Comparison of ENCODE assay signal across 8 mouse cellular contexts in the genomic region with DNA sequence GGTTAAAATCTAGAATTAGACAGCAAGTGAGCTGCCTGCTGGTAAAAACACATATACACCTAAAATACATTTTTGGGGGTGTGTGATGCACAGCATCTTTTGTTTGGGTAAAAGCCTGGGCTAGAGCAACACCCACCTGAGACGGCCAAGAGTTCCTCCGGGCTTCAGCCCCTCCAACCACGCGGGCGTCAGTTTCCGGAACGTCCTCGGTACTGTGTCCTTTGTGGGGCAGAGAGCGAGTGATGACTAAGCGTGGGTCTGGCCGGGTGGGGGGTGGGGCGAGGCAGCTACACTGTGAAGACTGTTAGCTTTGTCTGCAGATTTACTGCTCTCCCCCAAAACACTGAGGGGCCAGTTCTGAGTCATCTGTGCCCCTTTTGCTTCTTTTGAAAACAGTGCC. TPM values are rescaled to one million over a fixed set of nuclear protein-coding genes. Genes with fewer than 3 reads are reported as not detected.
DNase-seq lines count a peak whose midpoint lies in the region; ATAC-seq and TF ChIP-seq lines count a peak whose summit lies in the region.

No protein-coding gene starts in this region.

- TF ChIP-seq CTCF in MEL (IDR thresholded peaks at IDR 0.05 in 2 of 3, conservative IDR thresholded peaks at IDR 0.05 in 1 of 3; ENCODE audit: control insufficient read depth in 1 of 3, insufficient read depth in 1 of 3, low read depth in 2 of 3, low read length in 3 of 3, poor library complexity in 1 of 3, severe bottlenecking in 1 of 3) = no peak
- no peak for TF ChIP-seq CTCF in gastrocnemius, adult 2 months (IDR thresholded peaks at IDR 0.05)

- ATAC-seq in heart, embryonic 14.5 days (ENCODE audit: insufficient number of reproducible peaks, insufficient read depth, low FRiP score, low read depth) = no peak
- ATAC-seq in hematopoietic stem cell, adult 5-6 weeks (replicated peaks in 1 of 2; ENCODE audit: insufficient read depth in 1 of 2, low FRiP score in 2 of 2, low TSS enrichment in 1 of 2, low read depth in 1 of 2, poor library complexity in 2 of 2, severe bottlenecking in 2 of 2) = peak; percentile 77 to 83
- 0 out of 2 replicates have a peak, but pooled peaks have one; percentile 10 for ATAC-seq in neutrophil, adult 5-6 weeks (ENCODE audit: extremely low read depth, insufficient number of reproducible peaks, low FRiP score, poor library complexity, severe bottlenecking)

- 0 out of 2 replicates have a peak overlapping the region, but pooled peaks have one; percentile 24 for H3K4me2 ChIP-seq in heart, embryonic 14.5 days (ENCODE audit: low read length)

- H3K27me3 ChIP-seq in heart, embryonic 14.5 days (ENCODE audit: control insufficient read depth, insufficient read depth, low read length) = no peaks in the 10 kb centered on the region
- H3K27me3 ChIP-seq in MEL (ENCODE audit: control insufficient read depth in 1 of 2, insufficient read depth in 2 of 2, low read length in 2 of 2) = no peaks in the 10 kb centered on the region
- H3K27me3 ChIP-seq in forebrain, embryonic 10.5 days (ENCODE audit: poor library complexity, severe bottlenecking) = peaks cover 15% of the 10 kb centered on the region

- H3K36me3 ChIP-seq in heart, embryonic 14.5 days (ENCODE audit: control insufficient read depth, insufficient read depth, low read length) = no peaks in the 10 kb centered on the region
- H3K36me3 ChIP-seq in MEL (ENCODE audit: control insufficient read depth in 1 of 2, insufficient read depth in 2 of 2, low read length in 2 of 2) = peaks cover 0 to 26% of the 10 kb centered on the region in 2 experiments; a peak in 2 of 4 replicates
- H3K36me3 ChIP-seq in forebrain, embryonic 10.5 days (replicated peaks) = no peaks in the 10 kb centered on the region

- H3K9me3 ChIP-seq in heart, embryonic 14.5 days (ENCODE audit: control insufficient read depth, low read length) = peaks cover 12% of the 10 kb centered on the region
- no peaks in the 10 kb centered on the region for H3K9me3 ChIP-seq in MEL (replicated peaks; ENCODE audit: insufficient read depth, low read length)
- H3K9me3 ChIP-seq in forebrain, embryonic 10.5 days = peaks cover 15% of the 10 kb centered on the region

- no peak overlapping the region for H3K9ac ChIP-seq in heart, embryonic 14.5 days (ENCODE audit: low read length)
- peak overlapping the region; percentile 77 for H3K9ac ChIP-seq in MEL (ENCODE audit: control insufficient read depth, low read depth, low read length, poor library complexity, severe bottlenecking)

- H3K79me2 ChIP-seq in MEL (ENCODE audit: control insufficient read depth, insufficient read depth, low read length, poor library complexity) = peaks cover 6% of the 10 kb centered on the region

- TF ChIP-seq RAD21 in MEL (IDR thresholded peaks at IDR 0.05; ENCODE audit: low read depth, low read length) = no peak

- no peak for DNase-seq in heart, postnatal 25 days (ENCODE audit: low spot score)
- DNase-seq in MEL (ENCODE audit: low read depth, low spot score) = peak; percentile 89
- DNase-seq in forebrain, embryonic 10.5 days (ENCODE audit: extremely low spot score, low spot score) = no peak
- DNase-seq in gastrocnemius, adult 2 months = no peak
- no peak for DNase-seq in retina, embryonic 14.5 days (ENCODE audit: low spot score)

- TF ChIP-seq EP300 in MEL (IDR thresholded peaks at IDR 0.05; ENCODE audit: low read depth in 1 of 2, low read length in 2 of 2) = peak; percentile 32 to 66; a peak in 3 of 4 replicates

- WGBS in heart, embryonic 14.5 days = 30% methylated on average over 12 of the region's 12 CpGs
- WGBS in forebrain, embryonic 10.5 days = 69% methylated on average over 12 of the region's 12 CpGs

- no peak overlapping the region for H3K27ac ChIP-seq in heart, embryonic 14.5 days (replicated peaks in 1 of 2; ENCODE audit: control insufficient read depth in 1 of 2, insufficient read depth in 1 of 2, low read depth in 2 of 2, low read length in 2 of 2)
- H3K27ac ChIP-seq in MEL (ENCODE audit: control insufficient read depth, low read depth, low read length) = peak overlapping the region; percentile 92
- no peak overlapping the region for H3K27ac ChIP-seq in forebrain, embryonic 10.5 days
- H3K27ac ChIP-seq in gastrocnemius, adult 2 months = no peak overlapping the region

- H3K4me1 ChIP-seq in heart, embryonic 14.5 days (ENCODE audit: control insufficient read depth in 2 of 2, insufficient read depth in 2 of 2, low read length in 2 of 2) = peaks cover 8 to 12% of the 10 kb centered on the region in 2 experiments; a peak in 2 of 4 replicates
- peaks cover 23 to 35% of the 10 kb centered on the region in 2 experiments for H3K4me1 ChIP-seq in MEL (ENCODE audit: control insufficient read depth in 1 of 2, insufficient read depth in 2 of 2, low read length in 2 of 2)
- H3K4me1 ChIP-seq in forebrain, embryonic 10.5 days = peaks cover 12% of the 10 kb centered on the region

- H3K4me3 ChIP-seq in heart, embryonic 14.5 days (ENCODE audit: control insufficient read depth in 1 of 2, insufficient read depth in 1 of 2, low read depth in 1 of 2, low read length in 2 of 2) = no peak overlapping the region
- H3K4me3 ChIP-seq in MEL (ENCODE audit: control insufficient read depth in 1 of 2, insufficient read depth in 1 of 2, low read depth in 2 of 2, low read length in 2 of 2) = peak overlapping the region; percentile 67 to 71
- no peak overlapping the region for H3K4me3 ChIP-seq in forebrain, embryonic 10.5 days
- H3K4me3 ChIP-seq in gastrocnemius, adult 2 months = no peak overlapping the region

- intact Hi-C loops in heart, postnatal 25 days (cut with DNase I) = no loop called here
- intact Hi-C loops in gastrocnemius, adult 2 months (cut with DNase I) = no loop called here

- peak in 1 of 2 experiments; percentile 72; a peak in 1 of 4 replicates for TF ChIP-seq POLR2A in MEL (IDR thresholded peaks at IDR 0.05; ENCODE audit: control insufficient read depth in 1 of 2, insufficient read depth in 1 of 2, low read depth in 1 of 2, low read length in 2 of 2, poor library complexity in 1 of 2)

TF ChIP-seq in MEL, 35 proteins besides CTCF, POLR2A, EP300 and RAD21 (continues in another document):
- TF ChIP-seq GATA1 (IDR thresholded peaks at IDR 0.05; ENCODE audit: low read depth, low read length) (no peak), HCFC1 (IDR thresholded peaks at IDR 0.05; ENCODE audit: low read depth, low read length) (peak; percentile 35; the same call in 1 of the 2 replicates), ZC3H11A (IDR thresholded peaks at IDR 0.05; ENCODE audit: low read depth, low read length) (no peak), CHD2 (IDR thresholded peaks at IDR 0.05; ENCODE audit: low read length) (no peak; the same call in 1 of the 2 replicates), MAX (IDR thresholded peaks at IDR 0.05; ENCODE audit: low read length) (peak; percentile 77), USF1 (IDR thresholded peaks at IDR 0.05; ENCODE audit: low read depth, low read length) (0 out of 2 replicates have a peak, but pooled peaks have one; percentile 25), ELF1 (IDR thresholded peaks at IDR 0.05; ENCODE audit: low read depth, low read length) (0 out of 2 replicates have a peak, but pooled peaks have one; percentile 41), TCF12 (IDR thresholded peaks at IDR 0.05; ENCODE audit: low read depth, low read length) (peak; percentile 61; the same call in 1 of the 2 replicates), ETS1 (IDR thresholded peaks at IDR 0.05; ENCODE audit: low read depth, low read length) (peak; percentile 78; the same call in 1 of the 2 replicates)

RNA-seq across cellular contexts. Expression of a gene that starts 0.7 kb away (rescaled TPM):
- 1.1 and 2.0 TPM in 2 replicates for polyA plus RNA-seq in heart, embryonic 14.5 days (2014; fragmentation: Nextera tagmentation; extraction: Ambion mirVana)
- total RNA-seq in heart, postnatal 25 days (2021) = under 1 TPM; 0.42 to 0.52 TPM
- 42.2 and 60.3 TPM in 2 replicates for total RNA-seq in MEL (2012; rRNA removed)
- 10 to 100 TPM in 1 of 2 experiments, not detected in 1; 51.4 TPM for polyA plus RNA-seq in MEL (2012; ENCODE audit: insufficient read depth in 1 of 2, insufficient read length in 2 of 2, low read depth in 1 of 2, low replicate concordance in 2 of 2, missing spikeins in 1 of 2)
- 4.8 and 14.2 TPM in 2 replicates for total RNA-seq in hematopoietic stem cell, adult 5-6 weeks (2017)
- total RNA-seq in neutrophil, adult 5-6 weeks (2017) = 2.8 TPM in 1 of 2 replicates, not detected in the other
- 1.4 and 1.8 TPM in 2 replicates for polyA plus RNA-seq in forebrain, embryonic 10.5 days (2016; fragmentation: Nextera tagmentation; extraction: Ambion mirVana)
- total RNA-seq in gastrocnemius, adult 2 months (2021) = not detected

RNA-seq across cellular contexts. Expression of a gene that starts 17.6 kb away (rescaled TPM):
- 1.9 and 2.8 TPM in 2 replicates for polyA plus RNA-seq in heart, embryonic 14.5 days (2014; fragmentation: Nextera tagmentation; extraction: Ambion mirVana)
- 1 to 10 TPM; 1.2 to 1.7 TPM for total RNA-seq in heart, postnatal 25 days (2021)
- 79.9 and 94.7 TPM in 2 replicates for total RNA-seq in MEL (2012; rRNA removed)
- 100 to 1,000 TPM; 106 to 128 TPM for polyA plus RNA-seq in MEL (2012; ENCODE audit: insufficient read depth in 1 of 2, insufficient read length in 2 of 2, low read depth in 1 of 2, low replicate concordance in 2 of 2, missing spikeins in 1 of 2)
- total RNA-seq in hematopoietic stem cell, adult 5-6 weeks (2017) = 213 and 221 TPM in 2 replicates
- 473 and 506 TPM in 2 replicates for total RNA-seq in neutrophil, adult 5-6 weeks (2017)
- polyA plus RNA-seq in forebrain, embryonic 10.5 days (2016; fragmentation: Nextera tagmentation; extraction: Ambion mirVana) = 3.3 and 3.6 TPM in 2 replicates
- total RNA-seq in gastrocnemius, adult 2 months (2021) = under 1 TPM in 1 of 2 experiments, not detected in 1; 0.69 TPM

RNA-seq across cellular contexts. Expression of a gene that starts 42.2 kb away (rescaled TPM):
- 0.08 and 0.12 TPM in 2 replicates for polyA plus RNA-seq in heart, embryonic 14.5 days (2014; fragmentation: Nextera tagmentation; extraction: Ambion mirVana)
- 1 to 10 TPM in 1 of 2 experiments, under 1 TPM in 1; 0.99 to 1.2 TPM for total RNA-seq in heart, postnatal 25 days (2021)
- 17.0 and 17.5 TPM in 2 replicates for total RNA-seq in MEL (2012; rRNA removed)
- 10 to 100 TPM in 1 of 2 experiments, not detected in 1; 16.1 TPM for polyA plus RNA-seq in MEL (2012; ENCODE audit: insufficient read depth in 1 of 2, insufficient read length in 2 of 2, low read depth in 1 of 2, low replicate concordance in 2 of 2, missing spikeins in 1 of 2)
- 40.8 and 56.5 TPM in 2 replicates for total RNA-seq in hematopoietic stem cell, adult 5-6 weeks (2017)
- total RNA-seq in neutrophil, adult 5-6 weeks (2017) = 32.4 and 33.1 TPM in 2 replicates
- polyA plus RNA-seq in forebrain, embryonic 10.5 days (2016; fragmentation: Nextera tagmentation; extraction: Ambion mirVana) = not detected in 2 replicates
- under 1 TPM; 0.10 to 0.14 TPM for total RNA-seq in gastrocnemius, adult 2 months (2021)

RNA-seq across cellular contexts. Expression of a gene that starts 50.2 kb away (rescaled TPM):
- 14.5 and 18.7 TPM in 2 replicates for polyA plus RNA-seq in heart, embryonic 14.5 days (2014; fragmentation: Nextera tagmentation; extraction: Ambion mirVana)
- 10 to 100 TPM; 13.7 to 15.5 TPM for total RNA-seq in heart, postnatal 25 days (2021)
- 1.6 and 2.6 TPM in 2 replicates for total RNA-seq in MEL (2012; rRNA removed)
- polyA plus RNA-seq in MEL (2012; ENCODE audit: insufficient read depth in 1 of 2, insufficient read length in 2 of 2, low read depth in 1 of 2, low replicate concordance in 2 of 2, missing spikeins in 1 of 2) = 10 to 100 TPM in 1 of 2 experiments, not detected in 1; 22.6 TPM
- total RNA-seq in hematopoietic stem cell, adult 5-6 weeks (2017) = 1.6 and 4.0 TPM in 2 replicates
- 6.1 and 9.2 TPM in 2 replicates for total RNA-seq in neutrophil, adult 5-6 weeks (2017)
- polyA plus RNA-seq in forebrain, embryonic 10.5 days (2016; fragmentation: Nextera tagmentation; extraction: Ambion mirVana) = 4.3 and 4.6 TPM in 2 replicates
- total RNA-seq in gastrocnemius, adult 2 months (2021) = 1 to 10 TPM; 1.9 to 3.5 TPM

Comparison
In these comparisons a context has a peak if more than half of its experiments do, and no peak if none do; other contexts are left out.
1. H3K4me3 ChIP-seq: peak in MEL (2 of 2); none in heart, embryonic 14.5 days (0 of 2), forebrain, embryonic 10.5 days (single experiment) and gastrocnemius, adult 2 months (single experiment).
2. RNA of a gene that starts 17.6 kb away (total RNA-seq): 473 to 506 TPM in neutrophil, adult 5-6 weeks, 213 to 221 TPM in hematopoietic stem cell, adult 5-6 weeks and 79.9 to 94.7 TPM in MEL; 1.2 to 1.7 TPM in heart, postnatal 25 days and 0.69 TPM in gastrocnemius, adult 2 months; every median in the first group is over 10 times any median in the second.